In the genomic region with DNA sequence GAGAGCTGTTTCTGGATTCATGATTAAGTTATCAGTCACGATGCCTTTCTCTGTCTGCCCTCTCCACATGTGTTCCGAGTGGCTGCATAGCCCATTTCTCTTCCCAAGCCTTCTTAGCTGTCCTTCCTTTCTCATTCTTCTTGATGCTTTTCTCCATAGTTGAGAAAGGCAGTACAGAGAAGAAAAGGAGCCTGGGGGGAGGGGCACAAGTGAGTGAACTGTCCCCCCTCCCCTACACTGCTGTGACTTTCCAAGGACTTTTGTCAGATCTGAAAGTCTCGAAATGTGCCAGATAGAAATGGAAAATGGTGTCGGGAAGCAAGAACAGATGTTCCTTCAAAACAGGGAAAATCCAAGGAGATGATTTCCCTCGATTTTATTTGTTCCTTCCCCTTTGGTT, we compare ENCODE assay signal across 27 mouse cellular contexts.
A peak's percentile ranks its signal among the peaks of the same experiment; 100 is the strongest.
DNase-seq lines count a peak whose midpoint lies in the region; ATAC-seq lines count a peak whose summit lies in the region.
"Had no signal": no experiment of that assay in that cellular context is flagged by ENCODE, and none has a peak within 500 bp of the region (broad histone marks: within the 10 kb centered on the region; RNA-seq: fewer than 3 reads in every experiment).

No protein-coding gene starts in this region.

- H3K9me3 ChIP-seq in lung, embryonic 16.5 days (ENCODE audit: control insufficient read depth, low read length), result no peaks in the 10 kb centered on the region
- H3K9me3 ChIP-seq in limb, embryonic 10.5 days (replicated peaks), result no peaks in the 10 kb centered on the region
- H3K9me3 ChIP-seq: embryonic facial prominence, embryonic 10.5 days; embryonic facial prominence, embryonic 13.5 days; forebrain, embryonic 12.5 days; forebrain, embryonic 15.5 days; hindbrain, embryonic 10.5 days; hindbrain, embryonic 13.5 days had no signal

- no peaks in the 10 kb centered on the region for H3K27me3 ChIP-seq in lung, embryonic 16.5 days (ENCODE audit: control insufficient read depth, insufficient read depth, low read depth, low read length)
- no peaks in the 10 kb centered on the region for H3K27me3 ChIP-seq in limb, embryonic 10.5 days (ENCODE audit: low read depth, poor library complexity, severe bottlenecking)
- H3K27me3 ChIP-seq: CH12.LX; embryonic facial prominence, embryonic 13.5 days; forebrain, embryonic 12.5 days; forebrain, embryonic 15.5 days; hindbrain, embryonic 13.5 days had no signal

- DNase-seq in adrenal gland, postnatal 14 days, result peak; percentile 21
- no peak for DNase-seq in adrenal gland, postnatal 25 days
- DNase-seq in lung, adult 18-20 months, result no peak
- DNase-seq in lung, postnatal 25 days (ENCODE audit: low spot score), result peak; percentile 26
- DNase-seq in limb, embryonic 10.5 days (ENCODE audit: low spot score), result no peak
- DNase-seq in frontal cortex, postnatal 14 days (ENCODE audit: low spot score in 2 of 2), result no peak
- DNase-seq: adrenal gland, adult 2 months; B cell, adult 2 months; cerebellum, adult 11-12 months; cerebellum, adult 8-10 months; cerebellum, postnatal 36 days; embryo, embryonic 11 days; gastrocnemius, postnatal 10 days; gastrocnemius, postnatal 36 days had no signal

- no peak overlapping the region for H3K4me3 ChIP-seq in lung, embryonic 16.5 days (ENCODE audit: low read length)
- H3K4me3 ChIP-seq in limb, embryonic 10.5 days, result no peak overlapping the region
- H3K4me3 ChIP-seq: embryonic facial prominence, embryonic 10.5 days; embryonic facial prominence, embryonic 13.5 days; erythroblast, embryonic 14.5 days; forebrain, embryonic 12.5 days; forebrain, embryonic 15.5 days; hindbrain, embryonic 10.5 days; hindbrain, embryonic 13.5 days had no signal

- H3K9ac ChIP-seq in lung, embryonic 16.5 days (ENCODE audit: low read length), result no peak overlapping the region
- H3K9ac ChIP-seq: embryonic facial prominence, embryonic 13.5 days; forebrain, embryonic 12.5 days; forebrain, embryonic 15.5 days; hindbrain, embryonic 13.5 days had no signal

- H3K27ac ChIP-seq in lung, embryonic 16.5 days (ENCODE audit: low read length), result no peak overlapping the region
- H3K27ac ChIP-seq in limb, embryonic 10.5 days, result no peak overlapping the region
- H3K27ac ChIP-seq: embryonic facial prominence, embryonic 10.5 days; embryonic facial prominence, embryonic 13.5 days; forebrain, embryonic 12.5 days; forebrain, embryonic 15.5 days; hindbrain, embryonic 10.5 days; hindbrain, embryonic 13.5 days had no signal

- WGBS in lung, embryonic 16.5 days, result 48% methylated on average over 5 of the region's 5 CpGs
- 82% methylated on average over 5 of the region's 5 CpGs for WGBS in limb, embryonic 10.5 days

- ATAC-seq in lung, embryonic 16.5 days (ENCODE audit: low read depth), result 0 out of 2 replicates have a peak, but pooled peaks have one; percentile 28
- ATAC-seq: forebrain, embryonic 15.5 days; hindbrain, embryonic 16.5 days; Patski had no signal

- H3K4me2 ChIP-seq in lung, embryonic 16.5 days (ENCODE audit: low read depth, low read length), result no peak overlapping the region
- H3K4me2 ChIP-seq: embryonic facial prominence, embryonic 13.5 days; forebrain, embryonic 12.5 days; forebrain, embryonic 15.5 days; heart, embryonic 11.5 days; hindbrain, embryonic 13.5 days had no signal

- H3K36me3 ChIP-seq in lung, embryonic 16.5 days (ENCODE audit: control insufficient read depth, insufficient read depth, low read length), result no peaks in the 10 kb centered on the region
- no peaks in the 10 kb centered on the region for H3K36me3 ChIP-seq in limb, embryonic 10.5 days
- H3K36me3 ChIP-seq: embryonic facial prominence, embryonic 10.5 days; embryonic facial prominence, embryonic 13.5 days; forebrain, embryonic 12.5 days; forebrain, embryonic 15.5 days; G1E; hindbrain, embryonic 10.5 days; hindbrain, embryonic 13.5 days had no signal

- H3K4me1 ChIP-seq in lung, embryonic 16.5 days (replicated peaks; ENCODE audit: control insufficient read depth, insufficient read depth, low read length), result no peaks in the 10 kb centered on the region; the same call in 1 of the 2 replicates
- H3K4me1 ChIP-seq in limb, embryonic 10.5 days, result no peaks in the 10 kb centered on the region
- H3K4me1 ChIP-seq: embryonic facial prominence, embryonic 10.5 days; forebrain, embryonic 12.5 days; forebrain, embryonic 15.5 days had no signal

Comparison
In these comparisons a context has a peak if more than half of its experiments do, and no peak if none do; other contexts are left out.
1. DNase-seq: peak in adrenal gland, postnatal 14 days (single experiment) and lung, postnatal 25 days (single experiment); none in adrenal gland, postnatal 25 days (single experiment), lung, adult 18-20 months (0 of 2), limb, embryonic 10.5 days (single experiment) and frontal cortex, postnatal 14 days (0 of 2).